Mouse (Mus musculus) layer of hippocampus, postnatal 25 days (tissue): Measurements from ENCODE around the gene Ccdc116. TPM values are rescaled to one million over a fixed set of nuclear protein-coding genes. Genes with fewer than 3 reads are reported as not detected.

Experiments used
- DNase-seq, 2 experiments: peaks; one replicate each; pipeline ENCODE4 v3.0.0; 2022; ENCODE audit warnings: mixed read lengths in 2 of 2, low spot score in 1 of 2; ENCODE audit errors: extremely low spot score in 1 of 2
- microRNA-seq, 2 experiments: library from miRNA; unstranded; fragments of <30 nt; microRNA quantifications; one replicate each; pipeline ENCODE4 v1.2.0; 2021
- total RNA-seq, 2 experiments: library from RNA; stranded (reverse); gene quantifications; 2 replicates each; pipeline ENCODE4 v1.2.3; 2021

Gene Ccdc116
- total RNA-seq, 2 experiments from 2014 or later = 2.1 to 2.2 TPM

GRCm38 (mm10) chr16:17131191-17132088 is 15.6 kb downstream of the Ccdc116 start:
- peak; percentile 15 to 17 for DNase-seq

GRCm38 (mm10) chr16:17127292-17127691 is 19.7 kb downstream of the Ccdc116 start:
- DNase-seq = peak in 1 of 2 experiments; percentile 40

- peak in 1 of 2 experiments; percentile 54 for DNase-seq
Observed at GRCm38 (mm10) chr16:17124871-17125520, 22.0 kb downstream of the Ccdc116 start, which contains the start of gene 2610318N02Rik. Gene 2610318N02Rik, minus strand, starts transcription at chr16:17125167.

- no peak for DNase-seq
Observed at GRCm38 (mm10) chr16:17124119-17124870, 22.7 kb downstream of the Ccdc116 start.

GRCm38 (mm10) chr16:17121569-17121968 is 25.5 kb downstream of the Ccdc116 start:
- no peak for DNase-seq

GRCm38 (mm10) chr16:17117309-17117799 is 29.7 kb downstream of the Ccdc116 start:
- no peak for DNase-seq

GRCm38 (mm10) chr16:17110771-17111743 is 36.0 kb downstream of the Ccdc116 start, which contains the start of gene Ppil2:
Gene Ppil2, minus strand, starts transcription at chr16:17111257.
- DNase-seq = peak; percentile 43 to 56

GRCm38 (mm10) chr16:17104600-17104999 is 42.4 kb downstream of the Ccdc116 start:
- no peak for DNase-seq

- DNase-seq = no peak
Observed at GRCm38 (mm10) chr16:17102630-17103220, 44.3 kb downstream of the Ccdc116 start.

- no peak for DNase-seq
Observed at GRCm38 (mm10) chr16:17096938-17097337, 50.1 kb downstream of the Ccdc116 start.

Small RNA genes within 50 kb of the gene (microRNA-seq; reads per million reads assigned to microRNA genes)
- gene Mir130b (49.6 to 61.4 reads per million in 2 experiments), gene Mir301b (1.8 to 3.0 reads per million in 2 experiments)

Other genes starting within 250 kb of the Ccdc116 start
- 100 to 1,000 TPM; 519 to 524 TPM for gene Mapk1, start 163.8 kb downstream of the Ccdc116 start, total RNA-seq
- gene Ypel1, start 77.5 kb downstream of the Ccdc116 start, total RNA-seq = 10 to 100 TPM; 39.8 to 40.5 TPM
- 100 to 1,000 TPM in 1 of 2 experiments, 10 to 100 TPM in 1; 86.7 to 102 TPM for gene Ppil2, start 36.0 kb downstream of the Ccdc116 start, total RNA-seq
- 1 to 10 TPM in 1 of 2 experiments, not detected in 1; 1.0 TPM for gene 2610318N02Rik, start 22.1 kb downstream of the Ccdc116 start, total RNA-seq
- gene Sdf2l1, start 14.8 kb downstream of the Ccdc116 start, total RNA-seq = 10 to 100 TPM; 16.4 to 27.1 TPM
- 10 to 100 TPM; 27.7 to 31.8 TPM for gene Ydjc, start 2.6 kb downstream of the Ccdc116 start, total RNA-seq
- gene Ube2l3, start 55.4 kb upstream of the Ccdc116 start, total RNA-seq = 100 to 1,000 TPM; 149 to 162 TPM
- gene Rimbp3, start 61.4 kb upstream of the Ccdc116 start, total RNA-seq = 1 to 10 TPM; 3.1 to 4.2 TPM
- 1 to 10 TPM; 4.1 to 5.7 TPM for gene Hic2, start 86.3 kb upstream of the Ccdc116 start, total RNA-seq
- 100 to 1,000 TPM in 1 of 2 experiments, 10 to 100 TPM in 1; 83.7 to 112 TPM for gene Tmem191c, start 128.8 kb upstream of the Ccdc116 start, total RNA-seq
- under 1 TPM; 0.63 to 0.79 TPM for gene Serpind1, start 184.1 kb upstream of the Ccdc116 start, total RNA-seq